Mouse (Mus musculus): Measurements from ENCODE around the gene Cenpp. TPM values are rescaled to one million over a fixed set of nuclear protein-coding genes. Genes with fewer than 3 reads are reported as not detected.

Cenpp gene
- polyA plus RNA-seq, 1 experiment = 0.29 TPM

GRCm38 (mm10) chr13:49642650-49643049 is 9.9 kb downstream of the Cenpp start:
- Histone ChIP-seq H3K4me3 (ENCODE audit: extremely low read depth, insufficient read depth, insufficient read length) (no peak overlapping the region), H3K4me1 (ENCODE audit: control insufficient read depth, insufficient read depth, insufficient read length) (no peaks in the 10 kb centered on the region), H3K36me3 (ENCODE audit: control insufficient read depth, insufficient read depth, low read length) (no peaks in the 10 kb centered on the region), H3K27me3 (ENCODE audit: control insufficient read depth, insufficient read depth, low read length) (no peaks in the 10 kb centered on the region), H3K27ac (ENCODE audit: insufficient read depth, low read length) (no peak overlapping the region)
- TF ChIP-seq CTCF (IDR thresholded peaks at IDR 0.05; ENCODE audit: extremely low read depth, insufficient read depth, insufficient read length, insufficient replicate concordance) (no peak), POLR2A (IDR thresholded peaks at IDR 0.05; ENCODE audit: low read depth, low read length) (no peak)
- 92% methylated on average over 6 of the region's 6 CpGs for WGBS
- no peak for DNase-seq (ENCODE audit: low read depth in 1 of 2, low spot score in 2 of 2)

GRCm38 (mm10) chr13:49639965-49640364 is 12.6 kb downstream of the Cenpp start:
- TF ChIP-seq POLR2A (IDR thresholded peaks at IDR 0.05; ENCODE audit: low read depth, low read length) (no peak), CTCF (IDR thresholded peaks at IDR 0.05; ENCODE audit: extremely low read depth, insufficient read depth, insufficient read length, insufficient replicate concordance) (no peak)
- no peaks in the 10 kb centered on the region for H3K36me3 ChIP-seq (ENCODE audit: control insufficient read depth, insufficient read depth, low read length)
- H3K4me1 ChIP-seq (ENCODE audit: control insufficient read depth, insufficient read depth, insufficient read length) = no peaks in the 10 kb centered on the region
- H3K27ac ChIP-seq (ENCODE audit: insufficient read depth, low read length) = no peak overlapping the region
- no peak overlapping the region for H3K4me3 ChIP-seq (ENCODE audit: extremely low read depth, insufficient read depth, insufficient read length)
- H3K27me3 ChIP-seq (ENCODE audit: control insufficient read depth, insufficient read depth, low read length) = no peaks in the 10 kb centered on the region
- no peak for DNase-seq (ENCODE audit: low read depth in 1 of 2, low spot score in 2 of 2)
- 72% methylated on average over 2 of the region's 2 CpGs for WGBS

- no peak overlapping the region for H3K4me3 ChIP-seq (ENCODE audit: extremely low read depth, insufficient read depth, insufficient read length)
- no peaks in the 10 kb centered on the region for H3K4me1 ChIP-seq (ENCODE audit: control insufficient read depth, insufficient read depth, insufficient read length)
- no peaks in the 10 kb centered on the region for H3K36me3 ChIP-seq (ENCODE audit: control insufficient read depth, insufficient read depth, low read length)
- no peaks in the 10 kb centered on the region for H3K27me3 ChIP-seq (ENCODE audit: control insufficient read depth, insufficient read depth, low read length)
- no peak for TF ChIP-seq CTCF (IDR thresholded peaks at IDR 0.05; ENCODE audit: extremely low read depth, insufficient read depth, insufficient read length, insufficient replicate concordance)
- TF ChIP-seq POLR2A (IDR thresholded peaks at IDR 0.05; ENCODE audit: low read depth, low read length) = no peak
- 95% methylated on average over 2 of the region's 2 CpGs for WGBS
- no peak for DNase-seq (ENCODE audit: low read depth in 1 of 2, low spot score in 2 of 2)
- H3K27ac ChIP-seq (ENCODE audit: insufficient read depth, low read length) = no peak overlapping the region
These were observed 23.5 kb downstream of the Cenpp start for GRCm38 (mm10) chr13:49629076-49629475.

- no peaks in the 10 kb centered on the region for H3K36me3 ChIP-seq (ENCODE audit: control insufficient read depth, insufficient read depth, low read length)
- no peaks in the 10 kb centered on the region for H3K4me1 ChIP-seq (ENCODE audit: control insufficient read depth, insufficient read depth, insufficient read length)
- H3K4me3 ChIP-seq (ENCODE audit: extremely low read depth, insufficient read depth, insufficient read length) = no peak overlapping the region
- TF ChIP-seq POLR2A (IDR thresholded peaks at IDR 0.05; ENCODE audit: low read depth, low read length) = no peak
- TF ChIP-seq CTCF (IDR thresholded peaks at IDR 0.05; ENCODE audit: extremely low read depth, insufficient read depth, insufficient read length, insufficient replicate concordance) = no peak
- H3K27ac ChIP-seq (ENCODE audit: insufficient read depth, low read length) = no peak overlapping the region
- no peaks in the 10 kb centered on the region for H3K27me3 ChIP-seq (ENCODE audit: control insufficient read depth, insufficient read depth, low read length)
- DNase-seq (ENCODE audit: low read depth in 1 of 2, low spot score in 2 of 2) = no peak
These were observed 24.4 kb downstream of the Cenpp start for GRCm38 (mm10) chr13:49628167-49628566.

GRCm38 (mm10) chr13:49623216-49623615 is 29.4 kb downstream of the Cenpp start:
- Histone ChIP-seq H3K36me3 (ENCODE audit: control insufficient read depth, insufficient read depth, low read length) (no peaks in the 10 kb centered on the region), H3K27ac (ENCODE audit: insufficient read depth, low read length) (no peak overlapping the region), H3K4me1 (ENCODE audit: control insufficient read depth, insufficient read depth, insufficient read length) (no peaks in the 10 kb centered on the region), H3K4me3 (ENCODE audit: extremely low read depth, insufficient read depth, insufficient read length) (no peak overlapping the region), H3K27me3 (ENCODE audit: control insufficient read depth, insufficient read depth, low read length) (no peaks in the 10 kb centered on the region)
- WGBS = 84% methylated on average over 1 of the region's 1 CpGs
- DNase-seq (ENCODE audit: low read depth in 1 of 2, low spot score in 2 of 2) = no peak
- TF ChIP-seq POLR2A (IDR thresholded peaks at IDR 0.05; ENCODE audit: low read depth, low read length) (no peak), CTCF (IDR thresholded peaks at IDR 0.05; ENCODE audit: extremely low read depth, insufficient read depth, insufficient read length, insufficient replicate concordance) (no peak)

- no peaks in the 10 kb centered on the region for H3K4me1 ChIP-seq (ENCODE audit: control insufficient read depth, insufficient read depth, insufficient read length)
- H3K4me3 ChIP-seq (ENCODE audit: extremely low read depth, insufficient read depth, insufficient read length) = no peak overlapping the region
- no peaks in the 10 kb centered on the region for H3K27me3 ChIP-seq (ENCODE audit: control insufficient read depth, insufficient read depth, low read length)
- DNase-seq (ENCODE audit: low read depth in 1 of 2, low spot score in 2 of 2) = no peak
- TF ChIP-seq CTCF (IDR thresholded peaks at IDR 0.05; ENCODE audit: extremely low read depth, insufficient read depth, insufficient read length, insufficient replicate concordance) (no peak), POLR2A (IDR thresholded peaks at IDR 0.05; ENCODE audit: low read depth, low read length) (no peak)
- H3K27ac ChIP-seq (ENCODE audit: insufficient read depth, low read length) = no peak overlapping the region
- no peaks in the 10 kb centered on the region for H3K36me3 ChIP-seq (ENCODE audit: control insufficient read depth, insufficient read depth, low read length)
These were observed 34.2 kb downstream of the Cenpp start for GRCm38 (mm10) chr13:49618365-49618764.

- Histone ChIP-seq H3K4me3 (ENCODE audit: extremely low read depth, insufficient read depth, insufficient read length) (no peak overlapping the region), H3K27me3 (ENCODE audit: control insufficient read depth, insufficient read depth, low read length) (no peaks in the 10 kb centered on the region), H3K4me1 (ENCODE audit: control insufficient read depth, insufficient read depth, insufficient read length) (no peaks in the 10 kb centered on the region), H3K36me3 (ENCODE audit: control insufficient read depth, insufficient read depth, low read length) (no peaks in the 10 kb centered on the region), H3K27ac (ENCODE audit: insufficient read depth, low read length) (no peak overlapping the region)
- TF ChIP-seq POLR2A (IDR thresholded peaks at IDR 0.05; ENCODE audit: low read depth, low read length) = no peak
- no peak for TF ChIP-seq CTCF (IDR thresholded peaks at IDR 0.05; ENCODE audit: extremely low read depth, insufficient read depth, insufficient read length, insufficient replicate concordance)
- WGBS = 86% methylated on average over 3 of the region's 3 CpGs
- no peak for DNase-seq (ENCODE audit: low read depth in 1 of 2, low spot score in 2 of 2)
These were observed 35.6 kb downstream of the Cenpp start for GRCm38 (mm10) chr13:49617021-49617420.

Data from spleen, adult 2 months (tissue).